Mouse (Mus musculus) heart, adult 2 months (tissue): ENCODE data around the gene Slc25a23. TPM values are rescaled to one million over a fixed set of nuclear protein-coding genes. Genes with fewer than 3 reads are reported as not detected.

Source experiments
- DNase-seq, 2 experiments: peaks; one replicate each; pipeline ENCODE4 v3.0.0; 2021
- H3K27ac ChIP-seq: fragments of 200-600 bp; 2 replicates; pipeline ENCODE4 v1.8.1; 2022
- H3K27me3 ChIP-seq: fragments of 200-500 bp; 2 replicates; pipeline ENCODE4 v1.6.1; 2012; ENCODE audit warnings: mild to moderate bottlenecking, low read length, inconsistent platforms, mixed read lengths; ENCODE audit not compliant: control insufficient read depth, insufficient read depth
- H3K36me3 ChIP-seq: fragments of 200-500 bp; 2 replicates; pipeline ENCODE4 v1.6.1; 2012; ENCODE audit warnings: low read length, inconsistent platforms; ENCODE audit not compliant: control insufficient read depth, insufficient read depth
- H3K4me1 ChIP-seq: fragments of 200-500 bp; 2 replicates; pipeline ENCODE4 v1.6.1; 2011; ENCODE audit warnings: low read length; ENCODE audit not compliant: control insufficient read depth, insufficient read depth
- H3K4me3 ChIP-seq: fragments of 200-600 bp; 2 replicates; pipeline ENCODE4 v1.8.1; 2022
- H3K79me2 ChIP-seq: fragments of 200-500 bp; replicated peaks from 2 replicates; pipeline ENCODE4 v1.6.1; 2012; ENCODE audit warnings: mild to moderate bottlenecking, inconsistent platforms, low read length, moderate library complexity, mixed read lengths; ENCODE audit not compliant: control insufficient read depth, insufficient read depth
- H3K9ac ChIP-seq: fragments of 200-500 bp; 2 replicates; pipeline ENCODE4 v1.6.1; 2012; ENCODE audit warnings: low read depth, mild to moderate bottlenecking, control low read depth, inconsistent platforms, low read length, mixed read lengths
- CTCF ChIP-seq: fragments of 200-600 bp; IDR thresholded peaks from 2 replicates; pipeline ENCODE4 v1.8.1; 2022; ENCODE audit warnings: antibody characterized with exemption, mild to moderate bottlenecking, moderate library complexity
- EP300 ChIP-seq: fragments of 200-500 bp; IDR thresholded peaks from 2 replicates; pipeline ENCODE4 v1.6.1; 2011; ENCODE audit warnings: low read depth, low read length, control low read depth; ENCODE audit not compliant: insufficient read depth
- POLR2A ChIP-seq: fragments of 200-500 bp; IDR thresholded peaks from 2 replicates; pipeline ENCODE4 v1.6.1; 2011; ENCODE audit warnings: mild to moderate bottlenecking, low read depth, low read length, control low read depth; ENCODE audit not compliant: insufficient read depth
- WGBS: fragments of 180-500 bp; shearing (Covaris S2); methylation state at CpG from one replicate; pipeline ENCODE4 v1.1.7; 2018; 5-methylcytosine and 5-hydroxymethylcytosine counted together
- intact Hi-C: fragments of 180-260 bp; cut with DNase I; formaldehyde crosslinking; loops from one replicate; pipeline ENCODE4 v1.15.1; 2025
- polyA plus RNA-seq: library from polyadenylated mRNA; depleted of rRNA; stranded (reverse); fragments of >200 nt; gene quantifications from 2 replicates; pipeline ENCODE4 v1.2.3, GENCODE M21; 2012
- total RNA-seq, 2 experiments: library from RNA; stranded (reverse); gene quantifications; 2 replicates each; pipeline ENCODE4 v1.2.3; 2021

Slc25a23 gene
- total and polyA plus RNA-seq, 3 experiments, result 63.5 to 70.9 (median 67.5) TPM

GRCm38 (mm10) chr17:57027471-57027870 lies 32.2 kb downstream of the Slc25a23 start:
- Histone ChIP-seq H3K79me2 (peaks cover 2% of the 10 kb centered on the region), H3K27ac (no peak overlapping the region), H3K4me3 (no peak overlapping the region), H3K36me3 (no peaks in the 10 kb centered on the region), H3K4me1 (peaks cover 4% of the 10 kb centered on the region; the same call in 1 of the 2 replicates), H3K27me3 (no peaks in the 10 kb centered on the region), H3K9ac (no peak overlapping the region)
- intact Hi-C loops, result no loop called here
- TF ChIP-seq POLR2A (no peak), EP300 (no peak), CTCF (no peak)
- no peak for DNase-seq
- 85% methylated on average over 4 of the region's 4 CpGs for WGBS

GRCm38 (mm10) chr17:57020960-57021359 lies 38.7 kb downstream of the Slc25a23 start:
- intact Hi-C loops, result no loop called here
- no peak overlapping the region for H3K27ac ChIP-seq
- H3K36me3 ChIP-seq, result no peaks in the 10 kb centered on the region
- H3K9ac ChIP-seq, result no peak overlapping the region
- H3K4me3 ChIP-seq, result no peak overlapping the region
- no peaks in the 10 kb centered on the region for H3K79me2 ChIP-seq
- H3K4me1 ChIP-seq, result no peaks in the 10 kb centered on the region
- no peak for DNase-seq
- H3K27me3 ChIP-seq, result no peaks in the 10 kb centered on the region
- TF ChIP-seq EP300, result no peak
- no peak for TF ChIP-seq CTCF
- TF ChIP-seq POLR2A, result no peak
- 87% methylated on average over 5 of the region's 5 CpGs for WGBS

- no peak for DNase-seq
- H3K4me3 ChIP-seq, result no peak overlapping the region
- WGBS, result 79% methylated on average over 2 of the region's 2 CpGs
- H3K27me3 ChIP-seq, result no peaks in the 10 kb centered on the region
- no peaks in the 10 kb centered on the region for H3K36me3 ChIP-seq
- intact Hi-C loops, result no loop called here
- TF ChIP-seq EP300 (no peak), CTCF (no peak), POLR2A (no peak)
- no peak overlapping the region for H3K27ac ChIP-seq
- no peaks in the 10 kb centered on the region for H3K4me1 ChIP-seq
- no peak overlapping the region for H3K9ac ChIP-seq
- no peaks in the 10 kb centered on the region for H3K79me2 ChIP-seq
Observed at GRCm38 (mm10) chr17:57019693-57020092, 40.0 kb downstream of the Slc25a23 start.

- no peaks in the 10 kb centered on the region for H3K36me3 ChIP-seq
- H3K27me3 ChIP-seq, result no peaks in the 10 kb centered on the region
- no peak overlapping the region for H3K9ac ChIP-seq
- intact Hi-C loops, result no loop called here
- no peaks in the 10 kb centered on the region for H3K79me2 ChIP-seq
- H3K27ac ChIP-seq, result no peak overlapping the region; the same call in 1 of the 2 replicates
- no peak for DNase-seq
- TF ChIP-seq EP300, result no peak
- no peak for TF ChIP-seq CTCF
- no peak for TF ChIP-seq POLR2A
- 72% methylated on average over 13 of the region's 13 CpGs for WGBS
- no peak overlapping the region for H3K4me3 ChIP-seq
- H3K4me1 ChIP-seq, result peaks cover 3% of the 10 kb centered on the region; the same call in 1 of the 2 replicates
Observed at GRCm38 (mm10) chr17:57012245-57012795, 47.3 kb downstream of the Slc25a23 start.

- no peaks in the 10 kb centered on the region for H3K36me3 ChIP-seq
- TF ChIP-seq EP300 (peak; percentile 95; the same call in 1 of the 2 replicates), POLR2A (peak; percentile 100), CTCF (peak; percentile 29; the same call in 1 of the 2 replicates)
- DNase-seq, result peak; percentile 91 to 92
- H3K27ac ChIP-seq, result peak within 1 kb of the TSS; percentile 86
- H3K4me3 ChIP-seq, result peak within 1 kb of the TSS; percentile 73
- peaks cover 3% of the 10 kb centered on the region; the same call in 1 of the 2 replicates for H3K4me1 ChIP-seq
- no peaks in the 10 kb centered on the region for H3K79me2 ChIP-seq
- no peaks in the 10 kb centered on the region for H3K27me3 ChIP-seq
- WGBS, result under 1% methylated on average over 51 of the region's 51 CpGs
- H3K9ac ChIP-seq, result peak within 1 kb of the TSS; percentile 76
- intact Hi-C loops, result loop anchor here (1.0 kb wide), 2 partner anchors 20 to 21 kb away; partner anchors contain the start of genes Clpp and Khsrp
Observed at GRCm38 (mm10) chr17:57011236-57012141, 48.2 kb downstream of the Slc25a23 start, which contains the start of the genes Gtf2f1 and Gm17949. Gene Gtf2f1 (minus strand): TSS chr17:57011288. Gene Gm17949 (plus strand): TSS chr17:57011469.
